Mouse (Mus musculus) megakaryocyte, embryonic 14.5 days (primary cell): ENCODE results near the gene Ercc2. TPM values are rescaled to one million over a fixed set of nuclear protein-coding genes. Genes with fewer than 3 reads are reported as not detected.

Experiments
- H3K27me3 ChIP-seq: replicated peaks from 2 replicates; pipeline ENCODE3; 2012; ENCODE audit warnings: inconsistent platforms
- H3K36me3 ChIP-seq: replicated peaks from 2 replicates; pipeline ENCODE3; 2012; ENCODE audit warnings: low read length, inconsistent platforms, mixed read lengths
- H3K4me1 ChIP-seq: 2 replicates; pipeline ENCODE4 v1.6.1; 2012; ENCODE audit warnings: inconsistent platforms
- H3K4me3 ChIP-seq: replicated peaks from 2 replicates; pipeline ENCODE3; 2012; ENCODE audit warnings: moderate library complexity, mild to moderate bottlenecking, inconsistent platforms
- H3K9me3 ChIP-seq: 2 replicates; pipeline ENCODE4 v1.6.1; 2012; ENCODE audit warnings: inconsistent platforms
- FLI1 ChIP-seq: IDR thresholded peaks from 2 replicates; pipeline ENCODE4 v1.6.1; 2012; ENCODE audit warnings: low read length, inconsistent platforms, mixed read lengths
- GATA1 ChIP-seq: IDR thresholded peaks from 3 replicates; pipeline ENCODE4 v1.6.1; 2012; ENCODE audit warnings: mixed read lengths, low read length, inconsistent platforms, borderline replicate concordance
- polyA plus RNA-seq: library from polyadenylated mRNA; stranded (reverse); fragments of >175 nt; gene quantifications from 2 replicates; pipeline ENCODE4 v1.2.3, GENCODE M21; 2012; ENCODE audit warnings: low replicate concordance; ENCODE audit not compliant: insufficient read depth

Gene Ercc2
- polyA plus RNA-seq, 1 experiment = 30.8 TPM

GRCm38 (mm10) chr7:19441448-19442091 is 59.8 kb downstream of the Ercc2 start:
- peaks cover 83% of the 10 kb centered on the region for H3K36me3 ChIP-seq
- peak overlapping the region; percentile 84 for H3K4me3 ChIP-seq
- no peaks in the 10 kb centered on the region for H3K27me3 ChIP-seq
- H3K9me3 ChIP-seq = no peaks in the 10 kb centered on the region
- TF ChIP-seq GATA1 = no peak
- TF ChIP-seq FLI1 = no peak
- peaks cover 54% of the 10 kb centered on the region for H3K4me1 ChIP-seq

GRCm38 (mm10) chr7:19443344-19443743 is 61.5 kb downstream of the Ercc2 start:
- Histone ChIP-seq H3K4me1 (peaks cover 51% of the 10 kb centered on the region), H3K27me3 (no peaks in the 10 kb centered on the region), H3K36me3 (peaks cover 83% of the 10 kb centered on the region), H3K4me3 (no peak overlapping the region), H3K9me3 (no peaks in the 10 kb centered on the region)
- no peak for TF ChIP-seq FLI1
- TF ChIP-seq GATA1 = no peak

GRCm38 (mm10) chr7:19444801-19445200 is 63.0 kb downstream of the Ercc2 start:
- no peaks in the 10 kb centered on the region for H3K9me3 ChIP-seq
- no peaks in the 10 kb centered on the region for H3K27me3 ChIP-seq
- peaks cover 48% of the 10 kb centered on the region for H3K4me1 ChIP-seq
- H3K4me3 ChIP-seq = no peak overlapping the region
- H3K36me3 ChIP-seq = peaks cover 90% of the 10 kb centered on the region
- TF ChIP-seq FLI1 (no peak), GATA1 (no peak)

Other genes starting within 250 kb of the Ercc2 start
- 5.0 and 11.8 TPM in 2 replicates for gene Qpctl, start 232.7 kb upstream of the Ercc2 start, polyA plus RNA-seq
- gene Snrpd2, start 232.3 kb upstream of the Ercc2 start, polyA plus RNA-seq = 50.5 and 69.4 TPM in 2 replicates
- gene Gipr, start 215.9 kb upstream of the Ercc2 start, polyA plus RNA-seq = 1.2 TPM in 2 replicates
- gene Eml2, start 205.6 kb upstream of the Ercc2 start, polyA plus RNA-seq = 53.9 and 56.3 TPM in 2 replicates
- 0.03 TPM in 1 of 2 replicates, not detected in the other for gene Gpr4, start 169.5 kb upstream of the Ercc2 start, polyA plus RNA-seq
- gene Opa3, start 153.7 kb upstream of the Ercc2 start, polyA plus RNA-seq = 7.3 and 11.6 TPM in 2 replicates
- gene Vasp, start 110.2 kb upstream of the Ercc2 start, polyA plus RNA-seq = 828 and 2,423 TPM in 2 replicates
- not detected in 2 replicates for gene Ppm1n, start 101.9 kb upstream of the Ercc2 start, polyA plus RNA-seq
- 6.1 and 8.4 TPM in 2 replicates for gene Rtn2, start 99.4 kb upstream of the Ercc2 start, polyA plus RNA-seq
- gene Fosb, start 72.0 kb upstream of the Ercc2 start, polyA plus RNA-seq = 12.9 and 33.1 TPM in 2 replicates
- gene Ercc1, start 37.2 kb upstream of the Ercc2 start, polyA plus RNA-seq = 36.5 and 52.2 TPM in 2 replicates
- 13.3 and 50.4 TPM in 2 replicates for gene Cd3eap, start 22.5 kb upstream of the Ercc2 start, polyA plus RNA-seq
- gene Ppp1r13l, start 22.3 kb upstream of the Ercc2 start, polyA plus RNA-seq = 21.5 and 54.3 TPM in 2 replicates
- 1.3 TPM in 1 of 2 replicates, not detected in the other for gene Klc3, start 22.1 kb downstream of the Ercc2 start, polyA plus RNA-seq
- gene Ckm, start 22.8 kb downstream of the Ercc2 start, polyA plus RNA-seq = 0.96 TPM in 1 of 2 replicates, not detected in the other
- gene Mark4, start 76.8 kb downstream of the Ercc2 start, polyA plus RNA-seq = 102 and 169 TPM in 2 replicates
- gene Exoc3l2, start 81.3 kb downstream of the Ercc2 start, polyA plus RNA-seq = 40.8 and 53.6 TPM in 2 replicates
- gene Bloc1s3, start 126.4 kb downstream of the Ercc2 start, polyA plus RNA-seq = 5.5 and 6.5 TPM in 2 replicates
- gene Trappc6a, start 126.4 kb downstream of the Ercc2 start, polyA plus RNA-seq = 608 and 613 TPM in 2 replicates
- gene Nkpd1, start 135.8 kb downstream of the Ercc2 start, polyA plus RNA-seq = 1.3 and 2.9 TPM in 2 replicates
- 88.1 and 108 TPM in 2 replicates for gene Ppp1r37, start 181.1 kb downstream of the Ercc2 start, polyA plus RNA-seq
- 6.0 and 13.6 TPM in 2 replicates for gene Zfp296, start 195.3 kb downstream of the Ercc2 start, polyA plus RNA-seq
- gene Gemin7, start 195.6 kb downstream of the Ercc2 start, polyA plus RNA-seq = 30.5 and 69.9 TPM in 2 replicates
- 109 and 265 TPM in 2 replicates for gene Clasrp, start 222.5 kb downstream of the Ercc2 start, polyA plus RNA-seq
- gene Relb, start 247.4 kb downstream of the Ercc2 start, polyA plus RNA-seq = 14.8 and 22.5 TPM in 2 replicates